Mouse (Mus musculus) cerebellum, adult 8-10 months (tissue): ENCODE measurements at regions not wholly inside any gene's neighbourhood (a gene's known extent, or its start where the extent isn't known, plus 50 kb on each side); places are given as distances from the start of the nearest gene placed in this dataset.

Experiments used
- DNase-seq: peaks from one replicate; pipeline ENCODE4 v3.0.0; 2022

DNA sequence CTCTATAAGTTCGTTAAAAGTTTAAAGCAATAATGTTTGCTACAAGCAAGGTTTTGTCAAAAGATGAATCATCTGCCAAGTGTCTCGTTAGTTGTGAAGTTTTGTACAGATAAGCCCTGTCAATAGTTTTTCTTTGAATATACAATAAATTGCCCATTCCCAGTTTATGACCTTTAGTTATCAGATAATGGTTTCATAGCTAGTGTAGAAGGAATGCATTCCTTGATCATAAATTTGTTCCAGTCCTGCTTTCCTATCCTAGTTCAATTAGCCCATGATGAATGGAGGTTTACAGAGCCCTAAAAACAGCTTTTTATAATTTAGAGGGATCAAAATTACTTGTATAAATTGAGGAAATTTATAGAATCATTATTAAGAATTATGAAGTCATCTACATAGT, 62.5 kb upstream of the Lrch2 start:
- DNase-seq = no peak

DNA sequence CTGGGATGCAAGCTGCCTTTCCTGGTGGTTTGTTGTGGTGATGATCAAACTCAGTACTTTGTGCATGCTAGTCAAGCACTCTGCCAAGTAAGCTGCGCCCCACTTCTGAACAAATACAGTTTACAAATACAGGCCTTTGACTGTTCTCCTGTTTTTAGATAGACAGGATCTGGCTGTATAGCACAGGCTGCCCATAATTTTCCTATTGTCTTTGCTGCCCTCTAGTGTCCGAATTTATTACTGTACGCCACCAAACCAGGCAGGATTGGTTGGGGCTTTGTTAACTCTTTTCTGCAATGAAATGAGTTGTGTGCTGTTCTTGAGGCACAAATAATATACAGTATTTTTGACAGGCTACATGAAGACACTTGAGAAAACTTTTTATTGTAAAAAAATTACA, 54.8 kb upstream of the Lrch2 start:
- DNase-seq = peak; percentile 48
